Comparison of ENCODE assay signal across 10 mouse cellular contexts in the genomic region with DNA sequence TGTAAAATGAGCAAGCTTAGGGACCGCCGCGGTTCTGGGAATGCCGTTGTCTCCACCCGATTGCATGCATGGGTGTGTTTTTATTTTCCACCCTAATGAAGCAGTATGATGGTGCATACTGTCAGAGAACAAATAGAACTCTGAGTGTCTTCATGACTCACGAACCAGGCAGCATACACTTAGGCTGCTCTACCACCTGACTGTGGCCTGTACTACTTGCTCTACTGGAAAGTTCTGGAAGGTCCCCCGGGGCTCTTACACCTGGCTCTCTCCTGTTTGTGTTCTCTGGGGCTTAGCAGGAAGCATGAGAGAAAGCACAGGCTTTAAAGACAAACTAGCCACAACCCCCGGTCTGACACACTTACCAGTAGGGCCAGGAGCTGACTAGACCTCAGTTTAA. TPM values are rescaled to one million over a fixed set of nuclear protein-coding genes. Genes with fewer than 3 reads are reported as not detected.
DNase-seq lines count a peak whose midpoint lies in the region; ATAC-seq and TF ChIP-seq lines count a peak whose summit lies in the region.
"Had no signal": no experiment of that assay in that cellular context is flagged by ENCODE, and none has a peak within 500 bp of the region (broad histone marks: within the 10 kb centered on the region; RNA-seq: fewer than 3 reads in every experiment).

No protein-coding gene starts in this region.

- no peaks in the 10 kb centered on the region for H3K9me3 ChIP-seq in kidney, embryonic 15.5 days (replicated peaks)
- no peaks in the 10 kb centered on the region for H3K9me3 ChIP-seq in forebrain, embryonic 13.5 days (replicated peaks)
- H3K9me3 ChIP-seq in liver, embryonic 14.5 days (ENCODE audit: control insufficient read depth, low read length) = no peaks in the 10 kb centered on the region
- H3K9me3 ChIP-seq: hindbrain, embryonic 15.5 days; limb, embryonic 12.5 days had no signal

- WGBS in kidney, embryonic 15.5 days = 73% methylated on average over 8 of the region's 8 CpGs
- WGBS in forebrain, embryonic 13.5 days = 79% methylated on average over 8 of the region's 8 CpGs
- 27% methylated on average over 8 of the region's 8 CpGs for WGBS in liver, embryonic 14.5 days (ENCODE audit: insufficient replicate concordance)

- DNase-seq in kidney, adult 18-20 months = peak; percentile 28
- DNase-seq in MN1 (ENCODE audit: low spot score) = peak; percentile 27
- no peak for DNase-seq in liver, embryonic 14.5 days (ENCODE audit: low read depth in 3 of 3, low spot score in 3 of 3)
- DNase-seq in cerebellum, postnatal 4 days (ENCODE audit: low spot score in 2 of 2) = no peak
- no peak for DNase-seq in ovary, postnatal 36 days (ENCODE audit: low spot score)
- no peak for DNase-seq in cerebellum, adult 18-20 months

- no peak overlapping the region; the same call in 1 of the 2 replicates for H3K4me2 ChIP-seq in kidney, embryonic 15.5 days
- H3K4me2 ChIP-seq in forebrain, embryonic 13.5 days = peak overlapping the region; percentile 63
- H3K4me2 ChIP-seq in liver, embryonic 14.5 days (ENCODE audit: low read depth) = peak overlapping the region; percentile 89

- ATAC-seq in kidney, embryonic 15.5 days (replicated peaks; ENCODE audit: low FRiP score) = no peak
- no peak for ATAC-seq in forebrain, embryonic 13.5 days
- ATAC-seq in liver, embryonic 14.5 days (ENCODE audit: insufficient read depth) = peak; percentile 25

- no peak for TF ChIP-seq EP300 in liver, embryonic 14.5 days (IDR thresholded peaks at IDR 0.05; ENCODE audit: low read depth)

- H3K9ac ChIP-seq in kidney, embryonic 15.5 days = no peak overlapping the region
- H3K9ac ChIP-seq in forebrain, embryonic 13.5 days = 0 out of 2 replicates have a peak overlapping the region, but pooled peaks have one; percentile 50
- peak overlapping the region; percentile 71 for H3K9ac ChIP-seq in liver, embryonic 14.5 days (replicated peaks)

- H3K36me3 ChIP-seq in kidney, embryonic 15.5 days = no peaks in the 10 kb centered on the region
- H3K36me3 ChIP-seq in forebrain, embryonic 13.5 days (ENCODE audit: poor library complexity, severe bottlenecking) = no peaks in the 10 kb centered on the region
- no peaks in the 10 kb centered on the region for H3K36me3 ChIP-seq in liver, embryonic 14.5 days (replicated peaks; ENCODE audit: control insufficient read depth, insufficient read depth, low read depth)
- H3K36me3 ChIP-seq: hindbrain, embryonic 15.5 days; limb, embryonic 12.5 days had no signal

- TF ChIP-seq CTCF in liver, embryonic 14.5 days (IDR thresholded peaks at IDR 0.05; ENCODE audit: low read depth) = no peak

- H3K27me3 ChIP-seq in kidney, embryonic 15.5 days = no peaks in the 10 kb centered on the region
- H3K27me3 ChIP-seq in forebrain, embryonic 13.5 days = 0 out of 2 replicates have a peak, but pooled peaks cover 5% of the 10 kb centered on the region
- H3K27me3 ChIP-seq in liver, embryonic 14.5 days (ENCODE audit: control insufficient read depth, insufficient read depth, low read length) = no peaks in the 10 kb centered on the region
- H3K27me3 ChIP-seq: hindbrain, embryonic 15.5 days; limb, embryonic 12.5 days had no signal

- no peak overlapping the region for H3K4me3 ChIP-seq in kidney, embryonic 15.5 days (replicated peaks)
- H3K4me3 ChIP-seq in forebrain, embryonic 13.5 days = peak overlapping the region; percentile 36; the same call in 1 of the 2 replicates
- H3K4me3 ChIP-seq in liver, embryonic 14.5 days (ENCODE audit: insufficient read depth in 1 of 2, low read depth in 2 of 2, low read length in 2 of 2) = peak overlapping the region in 1 of 2 experiments; percentile 47; a peak in 2 of 4 replicates

- no peak overlapping the region for H3K27ac ChIP-seq in kidney, embryonic 15.5 days
- H3K27ac ChIP-seq in forebrain, embryonic 13.5 days = no peak overlapping the region
- peak overlapping the region; percentile 96 for H3K27ac ChIP-seq in liver, embryonic 14.5 days
- H3K27ac ChIP-seq: hindbrain, embryonic 15.5 days; limb, embryonic 12.5 days had no signal

- peaks cover 29% of the 10 kb centered on the region for H3K4me1 ChIP-seq in kidney, embryonic 15.5 days
- H3K4me1 ChIP-seq in forebrain, embryonic 13.5 days = peaks cover 7% of the 10 kb centered on the region; the same call in 1 of the 2 replicates
- H3K4me1 ChIP-seq in liver, embryonic 14.5 days (replicated peaks; ENCODE audit: control insufficient read depth in 2 of 2, insufficient read depth in 2 of 2, low read length in 1 of 2) = peaks cover 17 to 27% of the 10 kb centered on the region in 2 experiments

RNA-seq across cellular contexts. Expression of a gene that starts 21.7 kb away (rescaled TPM):
- 0.04 and 0.05 TPM in 2 replicates for polyA plus RNA-seq in kidney, embryonic 15.5 days (2015; fragmentation: Nextera tagmentation; extraction: Ambion mirVana)
- not detected in 2 replicates for polyA plus RNA-seq in forebrain, embryonic 13.5 days (2015; fragmentation: Nextera tagmentation; extraction: Ambion mirVana)
- polyA plus RNA-seq in liver, embryonic 14.5 days (2012; rRNA removed) = 0.01 and 0.03 TPM in 2 replicates
- not detected in 2 replicates for polyA plus RNA-seq in liver, embryonic 14.5 days (2014; fragmentation: Nextera tagmentation; extraction: Ambion mirVana)
- polyA plus RNA-seq: limb, embryonic 12.5 days had no signal

RNA-seq across cellular contexts. Expression of a gene that starts 32.4 kb away (rescaled TPM):
- 50.3 and 51.2 TPM in 2 replicates for polyA plus RNA-seq in kidney, embryonic 15.5 days (2015; fragmentation: Nextera tagmentation; extraction: Ambion mirVana)
- 9.4 and 10.9 TPM in 2 replicates for polyA plus RNA-seq in forebrain, embryonic 13.5 days (2015; fragmentation: Nextera tagmentation; extraction: Ambion mirVana)
- 35.2 and 50.3 TPM in 2 replicates for polyA plus RNA-seq in liver, embryonic 14.5 days (2012; rRNA removed)
- polyA plus RNA-seq in liver, embryonic 14.5 days (2014; fragmentation: Nextera tagmentation; extraction: Ambion mirVana) = 117 and 126 TPM in 2 replicates

RNA-seq across cellular contexts. Expression of a gene that starts 38.8 kb away (rescaled TPM):
- not detected in 2 replicates for polyA plus RNA-seq in kidney, embryonic 15.5 days (2015; fragmentation: Nextera tagmentation; extraction: Ambion mirVana)
- polyA plus RNA-seq in forebrain, embryonic 13.5 days (2015; fragmentation: Nextera tagmentation; extraction: Ambion mirVana) = 0.13 TPM in 1 of 2 replicates, not detected in the other
- polyA plus RNA-seq in liver, embryonic 14.5 days (2012; rRNA removed) = 0.01 and 0.08 TPM in 2 replicates
- 0.23 TPM in 1 of 2 replicates, not detected in the other for polyA plus RNA-seq in liver, embryonic 14.5 days (2014; fragmentation: Nextera tagmentation; extraction: Ambion mirVana)
- polyA plus RNA-seq: limb, embryonic 12.5 days had no signal

Comparison
In these comparisons a context has a peak if more than half of its experiments do, and no peak if none do; other contexts are left out.
1. DNase-seq: peak in kidney, adult 18-20 months (single experiment) and MN1 (single experiment); none in liver, embryonic 14.5 days (0 of 3), cerebellum, postnatal 4 days (0 of 2), ovary, postnatal 36 days (single experiment) and cerebellum, adult 18-20 months (0 of 2).